Mouse (Mus musculus): ENCODE data around the gene Ppp1ca.

DNA sequence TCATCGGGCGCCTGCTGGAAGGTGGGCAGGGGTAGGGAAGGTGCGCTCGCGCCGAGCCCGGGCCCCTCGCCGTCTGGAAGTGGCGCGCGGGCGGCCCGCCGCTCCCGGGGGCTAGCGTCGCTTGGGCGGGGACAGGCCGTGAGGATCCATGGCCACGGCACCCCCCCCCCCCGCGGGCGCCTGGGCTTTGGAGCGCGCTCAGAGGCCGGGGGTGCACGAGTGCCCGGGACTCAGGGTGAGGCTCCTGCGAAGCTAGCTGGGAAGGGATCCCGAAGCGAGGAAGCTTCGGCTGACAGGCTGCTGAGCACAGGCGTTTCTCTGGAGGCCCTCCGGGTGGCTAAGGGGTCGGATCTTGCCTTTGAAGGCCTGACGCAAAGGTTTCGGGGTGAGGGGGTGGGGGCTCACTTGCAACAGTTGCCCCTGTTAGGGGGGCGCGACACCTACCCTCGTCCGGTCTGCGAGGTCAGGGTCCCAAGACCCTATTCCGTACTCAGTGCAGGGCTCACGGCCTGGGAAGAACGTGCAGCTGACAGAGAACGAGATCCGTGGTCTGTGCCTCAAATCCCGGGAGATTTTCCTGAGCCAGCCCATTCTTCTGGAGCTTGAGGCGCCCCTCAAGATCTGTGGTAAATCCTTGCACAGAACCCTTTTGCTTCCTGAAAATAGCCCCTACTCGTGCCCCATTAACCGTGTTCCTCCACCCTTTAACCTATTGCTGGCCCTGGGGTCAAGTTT is 553 bp downstream of the Ppp1ca start:
- TF ChIP-seq CTCF (conservative IDR thresholded peaks at IDR 0.05; ENCODE audit: low read length) (no peak), NANOG (IDR thresholded peaks at IDR 0.05; ENCODE audit: borderline replicate concordance, low read length) (no peak)
